Mouse (Mus musculus): ENCODE data around the gene Lrch1. TPM values are rescaled to one million over a fixed set of nuclear protein-coding genes. Genes with fewer than 3 reads are reported as not detected.

The Lrch1 gene
- polyA plus RNA-seq, 1 experiment from 2014 or later, result 12.6 TPM

- H3K9ac ChIP-seq (ENCODE audit: low read depth, low read length), result no peak overlapping the region
- ATAC-seq (ENCODE audit: low FRiP score), result no peak
- DNase-seq (ENCODE audit: low spot score), result no peak
- 83% methylated on average over 5 of the region's 5 CpGs for WGBS
- H3K4me3 ChIP-seq (ENCODE audit: low read depth, low read length), result no peak overlapping the region
- no peak overlapping the region for H3K27ac ChIP-seq (ENCODE audit: low read depth, low read length)
- no peaks in the 10 kb centered on the region for H3K4me1 ChIP-seq (replicated peaks; ENCODE audit: control insufficient read depth, insufficient read depth, low read length)
- no peaks in the 10 kb centered on the region for H3K9me3 ChIP-seq (ENCODE audit: control insufficient read depth, low read length)
- no peak overlapping the region for H3K4me2 ChIP-seq (replicated peaks; ENCODE audit: low read depth, low read length)
- no peaks in the 10 kb centered on the region for H3K27me3 ChIP-seq (ENCODE audit: control insufficient read depth, insufficient read depth, low read length)
- H3K36me3 ChIP-seq (ENCODE audit: control insufficient read depth, insufficient read depth, low read length), result no peaks in the 10 kb centered on the region
Observed at GRCm38 (mm10) chr14:74983079-74983478, 35.4 kb upstream of the Lrch1 start.

DNA sequence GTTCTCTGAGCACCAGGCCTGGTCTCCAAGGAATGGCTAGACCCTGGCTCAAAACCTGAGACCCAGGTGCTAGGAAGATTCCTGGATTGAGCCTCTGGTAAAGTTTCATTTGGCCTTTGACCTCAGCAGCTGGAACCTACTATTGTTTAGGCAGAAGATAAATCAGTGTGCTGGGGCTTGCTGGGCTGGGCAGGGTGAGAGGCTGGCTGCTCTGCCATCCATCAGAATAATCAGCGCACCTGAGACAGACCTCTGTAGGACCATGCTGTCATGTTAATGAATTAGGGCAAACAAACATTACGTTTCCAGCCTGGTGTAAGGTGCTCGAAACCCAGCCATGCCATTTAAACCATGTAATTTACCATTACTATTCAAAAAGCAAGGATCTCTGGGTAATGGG lies 33.3 kb upstream of the Lrch1 start:
- Histone ChIP-seq H3K27ac (ENCODE audit: low read depth, low read length) (no peak overlapping the region), H3K9ac (ENCODE audit: low read depth, low read length) (no peak overlapping the region), H3K4me2 (replicated peaks; ENCODE audit: low read depth, low read length) (no peak overlapping the region), H3K36me3 (ENCODE audit: control insufficient read depth, insufficient read depth, low read length) (no peaks in the 10 kb centered on the region), H3K27me3 (ENCODE audit: control insufficient read depth, insufficient read depth, low read length) (no peaks in the 10 kb centered on the region), H3K9me3 (ENCODE audit: control insufficient read depth, low read length) (no peaks in the 10 kb centered on the region), H3K4me1 (replicated peaks; ENCODE audit: control insufficient read depth, insufficient read depth, low read length) (no peaks in the 10 kb centered on the region), H3K4me3 (ENCODE audit: low read depth, low read length) (no peak overlapping the region)
- DNase-seq (ENCODE audit: low spot score), result peak; percentile 45
- peak; percentile 84 for ATAC-seq (ENCODE audit: low FRiP score)
- 43% methylated on average over 3 of the region's 3 CpGs for WGBS

DNA sequence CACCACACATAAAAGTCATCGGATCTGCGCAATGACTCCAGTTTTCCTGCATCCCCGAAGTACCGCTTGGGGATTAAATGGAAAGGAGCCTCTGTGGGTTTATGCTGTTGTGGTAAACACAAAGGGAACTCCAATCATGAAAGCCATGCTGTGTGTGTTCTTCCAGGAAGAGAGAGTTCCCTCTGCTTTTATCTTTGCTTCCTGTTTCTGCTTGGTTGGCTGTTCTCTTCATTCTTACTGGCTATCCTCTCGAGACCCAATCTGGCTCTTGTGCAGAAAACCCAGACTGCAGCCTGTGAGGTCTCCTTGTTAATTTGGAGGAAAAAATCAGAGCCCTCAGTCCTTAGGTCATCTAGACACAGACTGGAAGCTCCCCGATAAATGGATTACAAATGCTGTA lies 29.3 kb upstream of the Lrch1 start:
- H3K4me1 ChIP-seq (replicated peaks; ENCODE audit: control insufficient read depth, insufficient read depth, low read length), result no peaks in the 10 kb centered on the region
- no peak overlapping the region for H3K9ac ChIP-seq (ENCODE audit: low read depth, low read length)
- no peaks in the 10 kb centered on the region for H3K9me3 ChIP-seq (ENCODE audit: control insufficient read depth, low read length)
- no peaks in the 10 kb centered on the region for H3K36me3 ChIP-seq (ENCODE audit: control insufficient read depth, insufficient read depth, low read length)
- ATAC-seq (ENCODE audit: low FRiP score) (no peak), DNase-seq (ENCODE audit: low spot score) (no peak)
- no peak overlapping the region for H3K4me3 ChIP-seq (ENCODE audit: low read depth, low read length)
- H3K27me3 ChIP-seq (ENCODE audit: control insufficient read depth, insufficient read depth, low read length), result no peaks in the 10 kb centered on the region
- 84% methylated on average over 6 of the region's 6 CpGs for WGBS
- H3K27ac ChIP-seq (ENCODE audit: low read depth, low read length), result no peak overlapping the region
- no peak overlapping the region for H3K4me2 ChIP-seq (replicated peaks; ENCODE audit: low read depth, low read length)

DNA sequence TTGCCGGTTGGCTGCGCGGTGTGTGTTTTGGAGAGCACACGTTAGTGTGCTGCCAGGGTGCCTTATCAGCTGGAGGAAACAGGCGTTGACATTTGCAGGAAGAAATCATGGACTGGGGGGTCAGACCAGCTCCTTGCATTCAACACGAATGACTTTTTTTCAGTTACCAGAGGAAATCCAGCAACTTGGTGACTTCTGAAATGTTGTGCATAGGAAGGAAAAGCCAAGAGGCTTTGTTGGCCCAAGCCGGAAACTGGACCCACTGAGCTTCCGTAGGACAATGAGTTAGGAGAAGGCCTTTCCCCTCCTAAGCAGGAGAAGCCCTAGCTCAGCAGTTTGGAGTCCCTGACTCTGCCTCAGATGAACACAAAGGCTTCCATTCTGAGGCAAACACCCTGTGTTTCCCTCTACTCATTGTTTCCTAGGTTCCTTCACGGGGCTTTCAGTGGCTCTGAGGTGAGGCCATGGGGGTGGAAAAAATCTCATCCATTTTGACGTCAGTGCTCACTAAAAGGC lies 26.5 kb upstream of the Lrch1 start:
- Histone ChIP-seq H3K4me1 (replicated peaks; ENCODE audit: control insufficient read depth, insufficient read depth, low read length) (no peaks in the 10 kb centered on the region), H3K4me2 (replicated peaks; ENCODE audit: low read depth, low read length) (no peak overlapping the region), H3K4me3 (ENCODE audit: low read depth, low read length) (no peak overlapping the region), H3K27me3 (ENCODE audit: control insufficient read depth, insufficient read depth, low read length) (no peaks in the 10 kb centered on the region), H3K9me3 (ENCODE audit: control insufficient read depth, low read length) (no peaks in the 10 kb centered on the region), H3K36me3 (ENCODE audit: control insufficient read depth, insufficient read depth, low read length) (no peaks in the 10 kb centered on the region), H3K9ac (ENCODE audit: low read depth, low read length) (no peak overlapping the region), H3K27ac (ENCODE audit: low read depth, low read length) (no peak overlapping the region)
- 67% methylated on average over 10 of the region's 10 CpGs for WGBS
- ATAC-seq (ENCODE audit: low FRiP score) (no peak), DNase-seq (ENCODE audit: low spot score) (no peak)

- H3K4me3 ChIP-seq (ENCODE audit: low read depth, low read length), result no peak overlapping the region
- no peaks in the 10 kb centered on the region for H3K9me3 ChIP-seq (ENCODE audit: control insufficient read depth, low read length)
- no peak overlapping the region for H3K9ac ChIP-seq (ENCODE audit: low read depth, low read length)
- H3K27ac ChIP-seq (ENCODE audit: low read depth, low read length), result no peak overlapping the region
- WGBS, result 87% methylated on average over 5 of the region's 5 CpGs
- no peak for DNase-seq (ENCODE audit: low spot score)
- H3K27me3 ChIP-seq (ENCODE audit: control insufficient read depth, insufficient read depth, low read length), result no peaks in the 10 kb centered on the region
- no peaks in the 10 kb centered on the region for H3K36me3 ChIP-seq (ENCODE audit: control insufficient read depth, insufficient read depth, low read length)
- no peak overlapping the region for H3K4me2 ChIP-seq (replicated peaks; ENCODE audit: low read depth, low read length)
- no peak for ATAC-seq (ENCODE audit: low FRiP score)
- H3K4me1 ChIP-seq (replicated peaks; ENCODE audit: control insufficient read depth, insufficient read depth, low read length), result no peaks in the 10 kb centered on the region
Observed at GRCm38 (mm10) chr14:74972687-74973086, 25.0 kb upstream of the Lrch1 start.

- Histone ChIP-seq H3K27ac (ENCODE audit: low read depth, low read length) (no peak overlapping the region), H3K27me3 (ENCODE audit: control insufficient read depth, insufficient read depth, low read length) (no peaks in the 10 kb centered on the region), H3K4me2 (replicated peaks; ENCODE audit: low read depth, low read length) (no peak overlapping the region), H3K9ac (ENCODE audit: low read depth, low read length) (no peak overlapping the region), H3K4me1 (replicated peaks; ENCODE audit: control insufficient read depth, insufficient read depth, low read length) (no peaks in the 10 kb centered on the region), H3K4me3 (ENCODE audit: low read depth, low read length) (no peak overlapping the region), H3K9me3 (ENCODE audit: control insufficient read depth, low read length) (no peaks in the 10 kb centered on the region), H3K36me3 (ENCODE audit: control insufficient read depth, insufficient read depth, low read length) (no peaks in the 10 kb centered on the region)
- no peak for DNase-seq (ENCODE audit: low spot score)
- ATAC-seq (ENCODE audit: low FRiP score), result no peak
- WGBS, result 58% methylated on average over 3 of the region's 3 CpGs
Observed at GRCm38 (mm10) chr14:74972216-74972615, 24.5 kb upstream of the Lrch1 start.

DNA sequence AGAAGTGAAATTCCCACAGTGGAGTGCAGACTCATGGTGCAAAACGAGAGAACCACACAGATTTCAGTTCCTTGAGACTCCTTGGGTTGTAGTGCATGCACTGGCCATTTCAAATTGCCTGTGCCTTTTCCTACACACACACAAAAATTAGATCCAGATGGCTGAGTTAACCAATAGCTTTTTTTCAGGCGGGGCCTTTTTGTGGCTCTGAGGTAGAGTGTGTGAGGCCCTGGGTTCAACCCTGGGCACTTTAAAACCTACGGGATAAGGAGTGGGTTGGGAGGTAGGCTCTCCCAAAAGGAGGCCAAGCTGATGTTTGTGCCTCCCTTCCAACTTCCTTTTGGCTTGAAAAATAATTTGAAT lies 15.7 kb upstream of the Lrch1 start:
- ATAC-seq (ENCODE audit: low FRiP score), result no peak

GRCm38 (mm10) chr14:74962713-74963401 lies 15.2 kb upstream of the Lrch1 start:
- Histone ChIP-seq H3K4me2 (replicated peaks; ENCODE audit: low read depth, low read length) (no peak overlapping the region), H3K27me3 (ENCODE audit: control insufficient read depth, insufficient read depth, low read length) (no peaks in the 10 kb centered on the region), H3K27ac (ENCODE audit: low read depth, low read length) (no peak overlapping the region), H3K4me1 (replicated peaks; ENCODE audit: control insufficient read depth, insufficient read depth, low read length) (no peaks in the 10 kb centered on the region), H3K9me3 (ENCODE audit: control insufficient read depth, low read length) (no peaks in the 10 kb centered on the region), H3K9ac (ENCODE audit: low read depth, low read length) (no peak overlapping the region), H3K4me3 (ENCODE audit: low read depth, low read length) (no peak overlapping the region), H3K36me3 (ENCODE audit: control insufficient read depth, insufficient read depth, low read length) (no peaks in the 10 kb centered on the region)
- no peak for ATAC-seq (ENCODE audit: low FRiP score)
- no peak for DNase-seq (ENCODE audit: low spot score)
- 85% methylated on average over 8 of the region's 8 CpGs for WGBS

More for the DNA sequence above, 15.7 kb upstream of the Lrch1 start:
- Histone ChIP-seq H3K9ac (ENCODE audit: low read depth, low read length) (no peak overlapping the region), H3K4me3 (ENCODE audit: low read depth, low read length) (no peak overlapping the region), H3K9me3 (ENCODE audit: control insufficient read depth, low read length) (no peaks in the 10 kb centered on the region), H3K4me1 (replicated peaks; ENCODE audit: control insufficient read depth, insufficient read depth, low read length) (no peaks in the 10 kb centered on the region), H3K27me3 (ENCODE audit: control insufficient read depth, insufficient read depth, low read length) (no peaks in the 10 kb centered on the region), H3K27ac (ENCODE audit: low read depth, low read length) (no peak overlapping the region), H3K36me3 (ENCODE audit: control insufficient read depth, insufficient read depth, low read length) (no peaks in the 10 kb centered on the region), H3K4me2 (replicated peaks; ENCODE audit: low read depth, low read length) (no peak overlapping the region)
- DNase-seq (ENCODE audit: low spot score), result no peak
- WGBS, result 70% methylated on average over 3 of the region's 3 CpGs

DNA sequence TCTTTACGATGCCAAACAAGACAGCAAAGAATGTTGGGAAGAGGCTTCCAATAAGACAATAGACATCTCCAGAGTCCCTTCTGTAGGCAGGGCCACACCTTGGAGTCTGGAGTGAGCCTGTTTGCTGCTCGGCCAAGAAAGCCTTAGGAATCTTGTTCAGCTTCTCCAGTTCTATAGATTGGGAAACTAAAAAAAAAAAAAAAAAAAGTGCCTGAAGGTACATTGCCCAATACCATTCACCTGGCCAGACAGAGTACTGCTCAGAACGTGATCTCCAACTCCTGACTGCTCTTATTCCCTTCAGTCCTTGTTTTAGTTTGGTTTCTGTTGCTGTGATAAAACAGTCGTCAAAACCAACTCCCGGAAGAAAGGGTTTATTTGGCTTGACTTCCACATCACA lies 12.9 kb upstream of the Lrch1 start:
- Histone ChIP-seq H3K27me3 (ENCODE audit: control insufficient read depth, insufficient read depth, low read length) (no peaks in the 10 kb centered on the region), H3K36me3 (ENCODE audit: control insufficient read depth, insufficient read depth, low read length) (no peaks in the 10 kb centered on the region), H3K4me1 (replicated peaks; ENCODE audit: control insufficient read depth, insufficient read depth, low read length) (no peaks in the 10 kb centered on the region), H3K4me3 (ENCODE audit: low read depth, low read length) (no peak overlapping the region), H3K9me3 (ENCODE audit: control insufficient read depth, low read length) (no peaks in the 10 kb centered on the region), H3K27ac (ENCODE audit: low read depth, low read length) (no peak overlapping the region), H3K4me2 (replicated peaks; ENCODE audit: low read depth, low read length) (no peak overlapping the region), H3K9ac (ENCODE audit: low read depth, low read length) (no peak overlapping the region)
- DNase-seq (ENCODE audit: low spot score), result no peak
- 88% methylated on average over 5 of the region's 5 CpGs for WGBS
- ATAC-seq (ENCODE audit: low FRiP score), result no peak
